Mouse (Mus musculus) ES-E14 (cell line): ENCODE measurements at regions not wholly inside any gene's neighbourhood (a gene's known extent, or its start where the extent isn't known, plus 50 kb on each side); places are given as distances from the start of the nearest gene placed in this dataset.

Experiments used
- CHD2 ChIP-seq: IDR thresholded peaks from 2 replicates; pipeline ENCODE4 v1.6.1; 2014; ENCODE audit warnings: mild to moderate bottlenecking, low read depth, low read length, inconsistent platforms
- MAFK ChIP-seq: IDR thresholded peaks from 2 replicates; pipeline ENCODE4 v1.6.1; 2014; ENCODE audit warnings: mild to moderate bottlenecking, low read depth, low read length, inconsistent platforms; ENCODE audit not compliant: insufficient read depth
- ZC3H11A ChIP-seq: IDR thresholded peaks from 2 replicates; pipeline ENCODE4 v1.6.1; 2012; ENCODE audit warnings: low read depth, mild to moderate bottlenecking, inconsistent platforms, low read length, borderline replicate concordance

- no peak for TF ChIP-seq CHD2
- no peak for TF ChIP-seq MAFK
- TF ChIP-seq ZC3H11A, result no peak
These were observed 629.8 kb upstream of the Cypt12 start for GRCm38 (mm10) chr3:17318450-17318849.
